Mouse (Mus musculus): ENCODE data around the gene Tnfrsf21. TPM values are rescaled to one million over a fixed set of nuclear protein-coding genes. Genes with fewer than 3 reads are reported as not detected.

Tnfrsf21 gene
- polyA plus RNA-seq, 1 experiment from 2014 or later: 16.5 TPM

GRCm38 (mm10) chr17:43029546-43029945 is 13.2 kb downstream of the Tnfrsf21 start:
- Histone ChIP-seq H3K27ac (no peak overlapping the region), H3K9me3 (no peaks in the 10 kb centered on the region), H3K4me3 (replicated peaks) (no peak overlapping the region), H3K4me1 (replicated peaks) (no peaks in the 10 kb centered on the region; the same call in 1 of the 2 replicates), H3K27me3 (replicated peaks) (no peaks in the 10 kb centered on the region), H3K9ac (no peak overlapping the region), H3K4me2 (replicated peaks) (no peak overlapping the region), H3K36me3 (no peaks in the 10 kb centered on the region)
- peak; percentile 85 for ATAC-seq
- 61% methylated on average over 3 of the region's 3 CpGs for WGBS

DNA sequence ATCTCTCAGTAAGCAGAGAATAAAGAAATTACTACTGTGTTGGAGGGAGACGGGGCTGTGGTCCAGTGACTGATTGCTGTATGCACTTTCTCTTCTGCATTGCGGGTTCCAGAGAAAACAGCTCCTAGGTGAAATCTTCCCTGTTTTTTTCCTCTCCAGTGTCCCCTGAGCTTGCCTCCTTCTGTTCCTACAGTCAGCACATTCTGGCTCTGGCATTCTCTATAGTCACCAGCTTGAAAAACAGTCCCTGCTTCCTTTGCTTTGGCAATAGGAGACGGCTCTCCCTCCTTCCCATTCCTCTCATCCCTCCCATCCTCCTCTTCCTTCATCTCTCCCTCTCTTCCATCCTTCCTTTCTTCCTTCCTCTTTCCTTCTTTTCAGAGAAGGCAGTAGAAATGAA is 13.9 kb downstream of the Tnfrsf21 start:
- no peak overlapping the region for H3K27ac ChIP-seq
- no peaks in the 10 kb centered on the region for H3K36me3 ChIP-seq
- no peaks in the 10 kb centered on the region for H3K27me3 ChIP-seq (replicated peaks)
- H3K9ac ChIP-seq: no peak overlapping the region
- no peak overlapping the region for H3K4me2 ChIP-seq (replicated peaks)
- no peak for ATAC-seq
- H3K4me3 ChIP-seq (replicated peaks): no peak overlapping the region
- H3K9me3 ChIP-seq: no peaks in the 10 kb centered on the region
- WGBS: 69% methylated on average over 3 of the region's 3 CpGs
- no peaks in the 10 kb centered on the region; the same call in 1 of the 2 replicates for H3K4me1 ChIP-seq (replicated peaks)

- no peaks in the 10 kb centered on the region for H3K9me3 ChIP-seq
- ATAC-seq: no peak
- no peak overlapping the region for H3K9ac ChIP-seq
These were observed 16.2 kb downstream of the Tnfrsf21 start for GRCm38 (mm10) chr17:43032489-43033036.

DNA sequence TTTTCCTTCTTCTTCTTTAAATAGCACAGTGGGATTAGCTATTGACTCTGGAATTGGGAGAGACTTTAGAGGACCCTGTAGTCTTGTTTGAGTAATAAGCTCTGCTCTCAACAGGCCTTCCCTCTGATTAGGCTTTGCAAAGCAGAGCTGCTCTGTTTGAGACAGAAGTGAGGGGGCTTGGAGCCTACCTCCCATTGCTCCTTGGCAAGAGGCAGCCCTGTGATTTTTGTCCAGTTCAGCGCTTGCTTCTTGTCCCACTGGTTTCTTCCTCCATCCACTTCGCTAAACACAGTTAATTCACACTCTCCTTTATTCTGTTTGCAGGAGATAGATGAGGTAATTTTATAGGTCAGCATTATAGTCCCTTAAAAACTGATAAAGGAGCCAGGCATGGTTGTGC is 19.0 kb downstream of the Tnfrsf21 start:
- no peak overlapping the region for H3K4me2 ChIP-seq (replicated peaks)
- H3K27ac ChIP-seq: no peak overlapping the region
- no peak overlapping the region for H3K4me3 ChIP-seq (replicated peaks)
- H3K9me3 ChIP-seq: no peaks in the 10 kb centered on the region
- H3K36me3 ChIP-seq: 0 out of 2 replicates have a peak, but pooled peaks cover 6% of the 10 kb centered on the region
- no peaks in the 10 kb centered on the region; the same call in 1 of the 2 replicates for H3K4me1 ChIP-seq (replicated peaks)
- no peaks in the 10 kb centered on the region for H3K27me3 ChIP-seq (replicated peaks)
- 0 out of 2 replicates have a peak, but pooled peaks have one; percentile 41 for ATAC-seq
- H3K9ac ChIP-seq: no peak overlapping the region
- 76% methylated on average over 2 of the region's 2 CpGs for WGBS

More at GRCm38 (mm10) chr17:43032489-43033036, 16.2 kb downstream of the Tnfrsf21 start:
- H3K4me2 ChIP-seq (replicated peaks): no peak overlapping the region
- 58% methylated on average over 8 of the region's 8 CpGs for WGBS
- no peak overlapping the region for H3K4me3 ChIP-seq (replicated peaks)
- no peaks in the 10 kb centered on the region; the same call in 1 of the 2 replicates for H3K4me1 ChIP-seq (replicated peaks)
- 0 out of 2 replicates have a peak, but pooled peaks cover under 1% of the 10 kb centered on the region for H3K36me3 ChIP-seq
- no peak overlapping the region for H3K27ac ChIP-seq
- H3K27me3 ChIP-seq (replicated peaks): no peaks in the 10 kb centered on the region

GRCm38 (mm10) chr17:43036058-43036757 is 19.9 kb downstream of the Tnfrsf21 start:
- H3K9ac ChIP-seq: no peak overlapping the region
- no peak overlapping the region for H3K4me3 ChIP-seq (replicated peaks)
- no peak overlapping the region for H3K4me2 ChIP-seq (replicated peaks)
- 83% methylated on average over 10 of the region's 10 CpGs for WGBS
- no peaks in the 10 kb centered on the region for H3K9me3 ChIP-seq
- peak; percentile 65 for ATAC-seq
- no peaks in the 10 kb centered on the region; the same call in 1 of the 2 replicates for H3K4me1 ChIP-seq (replicated peaks)
- H3K27ac ChIP-seq: no peak overlapping the region
- H3K36me3 ChIP-seq: 0 out of 2 replicates have a peak, but pooled peaks cover 6% of the 10 kb centered on the region
- no peaks in the 10 kb centered on the region for H3K27me3 ChIP-seq (replicated peaks)

DNA sequence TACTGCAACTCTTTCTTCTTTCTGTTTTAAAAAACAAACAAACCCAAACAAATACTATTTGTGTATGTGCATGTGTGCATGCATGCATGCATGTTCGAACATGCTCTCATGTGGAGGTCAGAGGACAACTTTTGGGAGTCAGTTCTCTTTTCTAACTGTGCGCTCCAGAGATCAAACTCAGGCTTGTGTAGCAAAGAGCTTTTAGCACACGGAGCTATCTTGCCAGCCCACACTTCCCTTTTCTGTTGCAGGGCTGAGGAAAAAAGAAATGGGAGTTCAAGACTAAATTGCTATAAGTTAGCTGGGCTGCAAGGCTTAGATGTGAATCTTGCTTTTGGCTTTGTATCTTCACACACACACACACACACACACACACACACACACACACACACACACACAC is 24.2 kb downstream of the Tnfrsf21 start:
- H3K4me3 ChIP-seq (replicated peaks): no peak overlapping the region
- no peaks in the 10 kb centered on the region for H3K9me3 ChIP-seq
- H3K9ac ChIP-seq: no peak overlapping the region
- ATAC-seq: no peak
- 83% methylated on average over 3 of the region's 3 CpGs for WGBS
- H3K27ac ChIP-seq: no peak overlapping the region
- H3K27me3 ChIP-seq (replicated peaks): no peaks in the 10 kb centered on the region
- H3K4me1 ChIP-seq (replicated peaks): no peaks in the 10 kb centered on the region
- H3K4me2 ChIP-seq (replicated peaks): no peak overlapping the region
- 0 out of 2 replicates have a peak, but pooled peaks cover 6% of the 10 kb centered on the region for H3K36me3 ChIP-seq

DNA sequence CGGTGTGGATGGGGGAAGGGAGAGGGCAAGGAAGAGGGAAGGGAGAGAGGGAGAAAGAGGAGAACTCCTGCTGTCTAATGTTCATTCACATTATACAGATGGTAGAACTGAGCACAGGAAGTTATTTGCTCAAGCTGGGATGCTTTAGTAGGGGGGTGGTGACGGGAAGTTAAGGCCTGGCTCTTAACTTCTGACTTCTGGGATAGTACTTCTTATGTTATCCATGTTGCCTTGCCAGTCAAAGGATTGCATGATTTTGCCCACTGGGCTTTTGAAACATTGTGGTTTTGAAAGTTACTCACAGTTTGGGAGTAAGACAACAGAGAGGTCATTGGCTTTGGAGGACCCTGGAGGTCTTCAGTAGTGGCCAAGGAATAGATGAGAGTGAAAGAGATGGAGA is 34.3 kb downstream of the Tnfrsf21 start:
- no peak for ATAC-seq
- Histone ChIP-seq H3K9ac (no peak overlapping the region), H3K27me3 (replicated peaks) (no peaks in the 10 kb centered on the region), H3K4me1 (replicated peaks) (no peaks in the 10 kb centered on the region), H3K27ac (no peak overlapping the region), H3K4me3 (replicated peaks) (no peak overlapping the region), H3K4me2 (replicated peaks) (no peak overlapping the region), H3K9me3 (no peaks in the 10 kb centered on the region), H3K36me3 (no peaks in the 10 kb centered on the region)
- 88% methylated on average over 2 of the region's 2 CpGs for WGBS

DNA sequence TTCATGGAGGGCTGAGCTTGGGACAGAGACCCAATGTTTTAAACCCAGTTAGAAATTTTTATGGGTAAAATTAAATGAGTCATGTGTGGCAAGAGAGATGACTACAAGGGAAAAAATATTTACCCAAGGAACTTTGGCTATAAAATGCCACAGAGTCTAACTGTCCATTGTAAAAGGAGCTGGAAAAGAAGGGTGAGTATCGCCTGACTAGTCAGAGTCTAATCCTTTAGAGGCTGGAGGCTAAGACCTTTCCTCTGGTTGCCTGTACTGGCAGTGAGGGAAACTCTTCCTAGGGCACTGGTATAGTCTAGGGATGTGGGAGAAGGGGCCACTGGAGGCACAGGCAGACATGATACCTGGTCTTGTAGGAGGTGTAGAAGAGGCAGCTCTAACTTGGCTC is 36.4 kb downstream of the Tnfrsf21 start:
- H3K36me3 ChIP-seq: no peaks in the 10 kb centered on the region
- 87% methylated on average over 1 of the region's 1 CpGs for WGBS
- no peak for ATAC-seq
- no peak overlapping the region for H3K4me3 ChIP-seq (replicated peaks)
- no peaks in the 10 kb centered on the region for H3K9me3 ChIP-seq
- H3K4me2 ChIP-seq (replicated peaks): no peak overlapping the region
- no peak overlapping the region for H3K9ac ChIP-seq
- no peaks in the 10 kb centered on the region for H3K27me3 ChIP-seq (replicated peaks)
- no peak overlapping the region for H3K27ac ChIP-seq
- H3K4me1 ChIP-seq (replicated peaks): no peaks in the 10 kb centered on the region

DNA sequence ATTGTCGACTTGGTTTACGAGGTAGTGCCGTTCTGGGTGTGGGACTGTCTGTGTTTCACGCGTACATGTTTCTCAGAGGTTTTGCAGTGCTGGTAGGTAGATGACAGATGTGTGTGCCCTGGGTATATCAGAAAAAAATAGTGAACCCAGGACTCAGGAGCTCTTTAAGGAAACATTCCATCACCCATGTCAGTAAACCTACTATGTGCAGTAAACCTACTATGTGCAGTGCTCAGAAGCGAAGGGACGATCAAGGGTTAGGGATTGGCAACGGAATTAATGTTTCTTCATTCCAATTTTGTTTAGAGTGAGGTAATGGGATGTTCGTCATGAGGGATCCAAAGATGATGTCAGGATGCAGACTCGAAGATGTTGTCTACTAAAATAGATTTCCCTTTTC is 37.6 kb downstream of the Tnfrsf21 start:
- Histone ChIP-seq H3K9ac (no peak overlapping the region), H3K9me3 (no peaks in the 10 kb centered on the region), H3K4me1 (replicated peaks) (no peaks in the 10 kb centered on the region), H3K27ac (no peak overlapping the region), H3K27me3 (replicated peaks) (no peaks in the 10 kb centered on the region), H3K4me2 (replicated peaks) (no peak overlapping the region), H3K36me3 (no peaks in the 10 kb centered on the region), H3K4me3 (replicated peaks) (no peak overlapping the region)
- no peak for ATAC-seq
- 91% methylated on average over 10 of the region's 10 CpGs for WGBS

- H3K4me2 ChIP-seq (replicated peaks): no peak overlapping the region
- H3K9ac ChIP-seq: no peak overlapping the region
- 67% methylated on average over 11 of the region's 11 CpGs for WGBS
- H3K4me1 ChIP-seq (replicated peaks): no peaks in the 10 kb centered on the region
- no peak for ATAC-seq
- no peaks in the 10 kb centered on the region for H3K27me3 ChIP-seq (replicated peaks)
- H3K27ac ChIP-seq: no peak overlapping the region
- H3K36me3 ChIP-seq: no peaks in the 10 kb centered on the region
- H3K9me3 ChIP-seq: no peaks in the 10 kb centered on the region
- no peak overlapping the region for H3K4me3 ChIP-seq (replicated peaks)
These were observed 42.1 kb downstream of the Tnfrsf21 start for GRCm38 (mm10) chr17:43058277-43059025.

- Histone ChIP-seq H3K4me3 (replicated peaks) (no peak overlapping the region), H3K27ac (no peak overlapping the region), H3K9ac (no peak overlapping the region), H3K4me1 (replicated peaks) (no peaks in the 10 kb centered on the region), H3K9me3 (no peaks in the 10 kb centered on the region), H3K36me3 (no peaks in the 10 kb centered on the region), H3K27me3 (replicated peaks) (no peaks in the 10 kb centered on the region), H3K4me2 (replicated peaks) (no peak overlapping the region)
- 90% methylated on average over 6 of the region's 6 CpGs for WGBS
- no peak for ATAC-seq
These were observed 48.4 kb downstream of the Tnfrsf21 start for GRCm38 (mm10) chr17:43064705-43065104.

- WGBS: 71% methylated on average over 7 of the region's 7 CpGs
- Histone ChIP-seq H3K4me1 (replicated peaks) (no peaks in the 10 kb centered on the region), H3K4me2 (replicated peaks) (no peak overlapping the region), H3K36me3 (no peaks in the 10 kb centered on the region), H3K27ac (no peak overlapping the region), H3K27me3 (replicated peaks) (no peaks in the 10 kb centered on the region), H3K9me3 (no peaks in the 10 kb centered on the region), H3K9ac (no peak overlapping the region), H3K4me3 (replicated peaks) (no peak overlapping the region)
- ATAC-seq: peak; percentile 39; the same call in 1 of the 2 replicates
These were observed 52.6 kb downstream of the Tnfrsf21 start for GRCm38 (mm10) chr17:43068846-43069553.

Measured in intestine, embryonic 15.5 days (tissue).